Mouse (Mus musculus): ENCODE results near the gene Sap18.

DNA sequence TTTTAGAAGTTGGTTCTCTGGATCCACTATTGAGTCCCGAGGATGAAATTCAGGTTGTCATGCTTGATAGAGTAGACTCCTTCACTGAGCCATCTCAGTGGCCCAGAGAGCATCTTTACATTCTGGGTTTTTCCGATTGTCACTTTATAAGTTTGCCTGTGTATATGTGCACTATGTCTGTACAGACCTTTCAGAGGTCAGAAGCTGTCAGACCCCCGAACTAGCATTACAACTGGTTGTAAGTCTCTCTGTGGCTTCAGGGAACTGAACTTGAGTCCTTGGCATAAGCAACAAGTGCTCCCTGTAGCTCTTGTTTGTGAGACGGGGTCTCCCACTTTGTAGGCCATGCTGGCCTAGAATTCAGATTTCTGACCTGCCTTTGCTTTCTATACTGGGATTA lies 5.8 kb downstream of the Sap18 start:
- TF ChIP-seq POLR2A (IDR thresholded peaks at IDR 0.05; ENCODE audit: control insufficient read depth, extremely low read depth, insufficient read depth, low read length, poor library complexity): no peak
- TF ChIP-seq CTCF (IDR thresholded peaks at IDR 0.05; ENCODE audit: borderline replicate concordance, control insufficient read depth, extremely low read depth, insufficient read depth, low read length, poor library complexity): no peak

Data from thymus, adult 2 months (tissue).